Mouse (Mus musculus) forelimb bud, embryonic 11.5 days (tissue): ENCODE data around the gene Cygb.
A peak's percentile ranks its signal among the peaks of the same experiment; 100 is the strongest.
"Not testable (repeated sequence)": the region's sequence is repeated elsewhere in the genome, so short reads cannot be mapped to it uniquely, and the experiment has no call there.

Experiments
- DNase-seq: peaks from one replicate; pipeline ENCODE4 v3.0.0-alpha.2; 2012; ENCODE audit warnings: low read depth, low spot score

Gene Cygb

GRCm38 (mm10) chr11:116674616-116675379, 20.7 kb upstream of the Cygb start:
- DNase-seq = no peak

- DNase-seq = no peak
Measured at GRCm38 (mm10) chr11:116673410-116673809, 19.3 kb upstream of the Cygb start.

DNA sequence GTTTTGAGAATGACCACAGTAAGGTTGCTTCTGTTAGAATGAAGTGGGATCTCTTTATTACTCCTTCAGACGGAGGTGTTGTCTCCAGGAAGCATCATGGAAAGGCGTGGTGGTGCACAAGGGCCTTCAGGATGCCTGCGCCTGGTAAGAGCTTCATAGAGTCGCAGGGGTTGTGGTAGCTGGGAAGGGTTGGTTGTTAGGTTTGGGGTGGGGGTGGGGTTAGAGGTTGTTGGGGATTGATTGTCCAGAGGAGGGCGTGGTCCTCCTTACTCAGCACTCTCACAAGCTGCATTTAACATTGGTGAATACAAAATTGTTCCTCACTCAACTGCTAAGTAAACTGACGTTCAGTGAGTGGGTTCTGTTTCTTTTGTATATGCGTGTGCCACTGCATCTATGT, 18.5 kb upstream of the Cygb start:
- no peak for DNase-seq

GRCm38 (mm10) chr11:116671845-116672434, 17.8 kb upstream of the Cygb start:
- no peak for DNase-seq

- peak; percentile 99 for DNase-seq
Measured at GRCm38 (mm10) chr11:116671112-116671844, 17.2 kb upstream of the Cygb start.

GRCm38 (mm10) chr11:116670386-116670785, 16.3 kb upstream of the Cygb start:
- no peak for DNase-seq

GRCm38 (mm10) chr11:116669787-116670365, 15.8 kb upstream of the Cygb start:
- DNase-seq = no peak

DNA sequence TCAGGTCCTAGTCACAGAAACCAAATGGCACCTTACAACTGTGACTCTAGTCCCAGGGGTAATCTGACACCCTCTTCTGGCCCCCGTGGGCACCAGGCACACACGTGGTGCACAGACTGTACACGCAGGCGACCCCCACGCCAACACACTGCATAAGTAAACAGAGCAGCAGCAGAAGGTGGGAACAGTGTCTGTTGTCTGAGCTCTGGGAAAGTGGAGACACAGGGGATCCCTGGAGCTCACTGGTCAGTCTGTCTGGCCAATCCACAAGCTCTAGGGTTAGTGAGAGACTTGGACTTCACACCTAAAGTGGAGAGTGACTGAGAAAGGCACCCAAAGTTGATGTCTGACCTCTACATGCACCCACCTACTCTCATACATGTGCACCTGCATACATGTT, 15.2 kb upstream of the Cygb start:
- no peak for DNase-seq

DNA sequence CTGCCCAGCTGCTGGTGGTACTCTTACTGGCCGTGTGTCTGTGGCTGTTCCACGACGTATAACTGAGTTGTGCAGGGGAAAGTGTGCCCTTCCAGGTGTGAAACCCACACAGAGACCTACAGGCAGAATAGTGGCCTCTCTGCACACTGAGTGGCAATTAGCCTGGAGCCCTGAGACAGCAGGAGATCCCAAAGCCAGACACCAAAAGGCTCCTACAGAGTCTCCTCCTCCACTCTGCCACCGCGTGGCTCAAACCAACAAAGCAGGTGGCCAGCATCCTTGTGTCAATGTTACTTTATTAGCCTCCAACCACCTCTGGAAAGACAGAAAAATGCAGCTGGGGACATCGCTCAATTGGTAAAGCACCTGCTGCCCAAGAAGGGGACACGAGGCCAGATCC, 14.7 kb upstream of the Cygb start:
- DNase-seq = no peak

DNA sequence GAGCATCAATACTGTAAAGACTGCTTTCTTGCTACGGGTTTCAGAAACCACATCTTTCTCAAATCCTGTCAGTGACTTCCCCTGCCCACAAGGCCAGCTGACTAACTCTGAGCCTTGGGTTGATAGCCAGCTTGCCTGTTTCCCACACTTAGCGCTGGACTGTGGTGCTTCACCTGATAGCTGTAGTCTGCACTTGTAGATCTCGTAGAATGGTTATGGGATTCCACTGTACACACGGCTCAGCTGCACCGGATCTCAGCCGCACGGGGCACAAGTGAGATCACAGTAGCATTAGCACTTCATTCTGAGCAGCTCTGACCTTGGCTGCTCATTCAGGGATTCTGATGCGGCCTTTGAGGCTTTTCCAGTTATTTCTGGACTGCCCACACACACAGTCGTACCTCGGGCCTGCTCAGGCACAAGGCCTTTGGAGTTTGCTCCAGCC, 14.3 kb upstream of the Cygb start:
- no peak for DNase-seq

DNA sequence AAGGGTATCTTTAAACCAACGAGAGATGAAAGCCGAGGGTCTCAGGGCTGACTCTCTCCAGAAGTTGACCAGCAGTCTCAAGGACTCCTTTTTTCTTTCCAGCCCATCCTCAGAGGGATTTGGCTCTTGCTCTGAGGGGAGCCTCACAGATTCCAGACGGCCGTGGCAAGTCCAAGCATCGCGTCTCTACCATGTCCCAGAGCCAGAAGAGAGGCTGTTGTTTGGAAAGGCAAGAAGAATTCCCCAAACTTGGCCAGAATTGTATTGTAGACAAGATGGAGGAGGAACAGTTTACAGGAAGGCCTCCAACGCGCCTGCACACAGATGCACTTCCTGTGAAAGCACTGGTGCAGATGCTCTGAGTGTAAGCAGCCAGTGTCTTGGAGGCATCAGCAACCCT, 13.8 kb upstream of the Cygb start:
- no peak for DNase-seq

- DNase-seq = not testable (repeated sequence)
Measured at GRCm38 (mm10) chr11:116667012-116667411, 12.9 kb upstream of the Cygb start.

DNA sequence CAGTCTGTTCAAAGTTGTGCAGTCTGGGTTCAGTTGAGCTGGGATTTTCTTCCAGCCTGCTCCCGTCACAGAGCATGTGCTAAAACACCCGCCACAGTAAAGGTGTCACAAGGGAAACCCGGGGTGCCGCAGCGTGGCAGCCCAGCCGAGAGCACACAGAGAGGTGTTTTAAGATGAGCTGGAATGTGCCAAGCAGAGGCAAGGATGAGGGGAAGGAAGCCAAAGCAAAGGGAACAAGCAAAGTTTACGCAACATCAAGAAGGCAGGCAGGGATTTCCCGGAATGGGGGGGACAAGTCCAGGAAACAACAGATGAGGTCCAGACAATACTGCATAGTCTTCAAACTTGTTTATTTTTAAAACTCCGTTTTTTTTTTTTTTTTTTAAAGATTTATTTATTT, 12.5 kb upstream of the Cygb start:
- DNase-seq = no peak

DNA sequence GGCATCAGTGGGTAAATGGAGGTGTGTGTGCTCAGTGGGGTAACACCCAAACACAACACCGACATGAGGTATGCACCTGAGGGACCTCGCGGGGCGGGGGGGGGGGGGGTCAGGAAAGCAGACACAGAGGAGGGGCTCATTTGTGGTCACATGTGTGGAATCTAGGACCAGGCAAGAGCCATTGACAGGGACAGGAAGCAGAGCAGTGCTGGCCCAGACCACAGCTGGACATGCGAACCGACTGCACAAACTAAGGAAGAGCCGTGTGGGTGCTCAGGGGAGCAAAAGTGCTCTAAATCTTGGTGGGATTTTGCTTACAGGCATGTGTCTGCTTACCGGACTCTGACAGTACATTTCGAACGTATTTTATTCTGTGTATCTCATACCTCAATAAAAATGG, 11.2 kb upstream of the Cygb start:
- DNase-seq = no peak

DNA sequence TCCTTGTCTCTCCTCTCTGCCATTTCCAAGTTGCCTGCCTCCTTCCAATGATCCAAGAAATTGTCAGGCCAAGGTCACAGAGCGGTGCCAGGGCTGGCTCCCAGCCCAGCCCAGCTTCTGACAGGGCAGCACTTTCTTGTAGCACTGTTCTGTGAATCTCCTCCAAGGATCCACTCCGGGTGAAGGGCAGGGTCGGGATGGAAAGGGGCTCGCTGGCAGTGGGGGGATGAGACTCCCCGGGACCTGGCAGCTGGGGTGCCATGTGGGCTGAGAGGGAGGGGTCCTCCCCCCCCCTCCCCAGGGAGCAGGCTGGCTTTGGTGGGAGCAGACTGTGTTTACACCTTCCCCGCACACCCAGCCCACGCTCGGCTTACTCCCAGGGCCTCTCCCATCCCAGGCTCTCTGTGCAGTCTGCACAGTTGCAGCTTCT, 7.8 kb upstream of the Cygb start:
- no peak for DNase-seq

- DNase-seq = no peak
Measured at GRCm38 (mm10) chr11:116661291-116661947, 7.3 kb upstream of the Cygb start.

DNA sequence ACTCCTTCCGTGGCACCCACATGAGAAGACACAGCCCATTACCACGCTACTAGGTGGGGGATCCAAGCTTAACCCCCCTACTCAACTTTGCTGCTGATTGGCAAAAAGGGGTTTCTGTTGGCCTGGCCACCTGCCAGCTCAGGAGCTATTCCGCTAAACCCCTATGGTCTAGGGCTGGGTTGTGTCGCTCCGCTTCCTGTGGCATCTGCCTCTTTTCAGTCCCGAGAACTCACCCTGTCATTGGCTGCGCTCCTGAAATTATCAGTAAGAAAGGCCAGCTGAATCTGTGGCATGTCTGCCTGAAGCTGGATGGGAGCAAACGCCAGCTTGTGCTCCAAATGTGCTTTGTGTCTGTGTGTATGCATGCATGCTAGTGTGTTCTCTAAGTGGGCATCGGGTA, 6.1 kb upstream of the Cygb start:
- no peak for DNase-seq

GRCm38 (mm10) chr11:116659027-116659621, 5.0 kb upstream of the Cygb start:
- DNase-seq = no peak

- no peak for DNase-seq
Measured at GRCm38 (mm10) chr11:116658238-116658637, 4.1 kb upstream of the Cygb start.

- DNase-seq = peak; percentile 96
Measured at GRCm38 (mm10) chr11:116657311-116658223, 3.5 kb upstream of the Cygb start.
